Mouse (Mus musculus): ENCODE results near the gene Slc38a6. TPM values are rescaled to one million over a fixed set of nuclear protein-coding genes. Genes with fewer than 3 reads are reported as not detected.

Slc38a6 gene
- total and polyA plus RNA-seq, 2 experiments, result 8.6 to 11.2 TPM

GRCm38 (mm10) chr12:73367460-73368079 lies 81.0 kb downstream of the Slc38a6 start:
- WGBS, result 56% methylated on average over 20 of the region's 20 CpGs
- no peak overlapping the region for H3K27ac ChIP-seq (replicated peaks; ENCODE audit: insufficient read depth, low read depth, low read length)
- no peak overlapping the region for H3K9ac ChIP-seq (ENCODE audit: low read depth, low read length)
- H3K79me2 ChIP-seq (ENCODE audit: control insufficient read depth, insufficient read depth, low read length), result no peaks in the 10 kb centered on the region
- no peak for DNase-seq (ENCODE audit: extremely low read depth, low read depth, low spot score)
- H3K4me3 ChIP-seq (ENCODE audit: insufficient read depth, low read depth, low read length), result no peak overlapping the region
- TF ChIP-seq POLR2A (IDR thresholded peaks at IDR 0.05; ENCODE audit: extremely low read depth, insufficient read depth, low read length), result no peak
- TF ChIP-seq CTCF (IDR thresholded peaks at IDR 0.05; ENCODE audit: low read depth, low read length), result no peak
- no peaks in the 10 kb centered on the region for H3K27me3 ChIP-seq (ENCODE audit: control insufficient read depth, insufficient read depth, low read length)
- no peaks in the 10 kb centered on the region for H3K36me3 ChIP-seq (ENCODE audit: control insufficient read depth, insufficient read depth, low read length)
- no peaks in the 10 kb centered on the region for H3K4me1 ChIP-seq (ENCODE audit: control insufficient read depth, insufficient read depth, low read length)

GRCm38 (mm10) chr12:73368868-73369608 lies 82.5 kb downstream of the Slc38a6 start:
- H3K27ac ChIP-seq (replicated peaks; ENCODE audit: insufficient read depth, low read depth, low read length), result no peak overlapping the region
- H3K4me1 ChIP-seq (ENCODE audit: control insufficient read depth, insufficient read depth, low read length), result no peaks in the 10 kb centered on the region
- no peaks in the 10 kb centered on the region for H3K79me2 ChIP-seq (ENCODE audit: control insufficient read depth, insufficient read depth, low read length)
- H3K36me3 ChIP-seq (ENCODE audit: control insufficient read depth, insufficient read depth, low read length), result no peaks in the 10 kb centered on the region
- no peak overlapping the region for H3K9ac ChIP-seq (ENCODE audit: low read depth, low read length)
- no peaks in the 10 kb centered on the region for H3K27me3 ChIP-seq (ENCODE audit: control insufficient read depth, insufficient read depth, low read length)
- no peak overlapping the region for H3K4me3 ChIP-seq (ENCODE audit: insufficient read depth, low read depth, low read length)
- DNase-seq (ENCODE audit: extremely low read depth, low read depth, low spot score), result no peak
- TF ChIP-seq CTCF (IDR thresholded peaks at IDR 0.05; ENCODE audit: low read depth, low read length) (no peak), POLR2A (IDR thresholded peaks at IDR 0.05; ENCODE audit: extremely low read depth, insufficient read depth, low read length) (no peak)
- WGBS, result 74% methylated on average over 7 of the region's 7 CpGs

- WGBS, result 76% methylated on average over 4 of the region's 4 CpGs
- TF ChIP-seq POLR2A (IDR thresholded peaks at IDR 0.05; ENCODE audit: extremely low read depth, insufficient read depth, low read length) (no peak), CTCF (IDR thresholded peaks at IDR 0.05; ENCODE audit: low read depth, low read length) (no peak)
- H3K27me3 ChIP-seq (ENCODE audit: control insufficient read depth, insufficient read depth, low read length), result no peaks in the 10 kb centered on the region
- H3K27ac ChIP-seq (replicated peaks; ENCODE audit: insufficient read depth, low read depth, low read length), result no peak overlapping the region
- no peak for DNase-seq (ENCODE audit: extremely low read depth, low read depth, low spot score)
- no peak overlapping the region for H3K4me3 ChIP-seq (ENCODE audit: insufficient read depth, low read depth, low read length)
- H3K36me3 ChIP-seq (ENCODE audit: control insufficient read depth, insufficient read depth, low read length), result no peaks in the 10 kb centered on the region
- H3K79me2 ChIP-seq (ENCODE audit: control insufficient read depth, insufficient read depth, low read length), result no peaks in the 10 kb centered on the region
- H3K9ac ChIP-seq (ENCODE audit: low read depth, low read length), result no peak overlapping the region
- no peaks in the 10 kb centered on the region for H3K4me1 ChIP-seq (ENCODE audit: control insufficient read depth, insufficient read depth, low read length)
Measured at GRCm38 (mm10) chr12:73370367-73370944, 83.9 kb downstream of the Slc38a6 start.

GRCm38 (mm10) chr12:73371132-73371531 lies 84.6 kb downstream of the Slc38a6 start:
- H3K27ac ChIP-seq (replicated peaks; ENCODE audit: insufficient read depth, low read depth, low read length), result no peak overlapping the region
- H3K36me3 ChIP-seq (ENCODE audit: control insufficient read depth, insufficient read depth, low read length), result no peaks in the 10 kb centered on the region
- no peaks in the 10 kb centered on the region for H3K79me2 ChIP-seq (ENCODE audit: control insufficient read depth, insufficient read depth, low read length)
- WGBS, result 84% methylated on average over 7 of the region's 7 CpGs
- H3K4me1 ChIP-seq (ENCODE audit: control insufficient read depth, insufficient read depth, low read length), result no peaks in the 10 kb centered on the region
- no peak overlapping the region for H3K9ac ChIP-seq (ENCODE audit: low read depth, low read length)
- no peak for DNase-seq (ENCODE audit: extremely low read depth, low read depth, low spot score)
- no peaks in the 10 kb centered on the region for H3K27me3 ChIP-seq (ENCODE audit: control insufficient read depth, insufficient read depth, low read length)
- TF ChIP-seq CTCF (IDR thresholded peaks at IDR 0.05; ENCODE audit: low read depth, low read length) (no peak), POLR2A (IDR thresholded peaks at IDR 0.05; ENCODE audit: extremely low read depth, insufficient read depth, low read length) (no peak)
- H3K4me3 ChIP-seq (ENCODE audit: insufficient read depth, low read depth, low read length), result no peak overlapping the region

- H3K27me3 ChIP-seq (ENCODE audit: control insufficient read depth, insufficient read depth, low read length), result no peaks in the 10 kb centered on the region
- H3K9ac ChIP-seq (ENCODE audit: low read depth, low read length), result no peak overlapping the region
- H3K27ac ChIP-seq (replicated peaks; ENCODE audit: insufficient read depth, low read depth, low read length), result no peak overlapping the region
- no peaks in the 10 kb centered on the region for H3K36me3 ChIP-seq (ENCODE audit: control insufficient read depth, insufficient read depth, low read length)
- no peak overlapping the region for H3K4me3 ChIP-seq (ENCODE audit: insufficient read depth, low read depth, low read length)
- no peak for TF ChIP-seq CTCF (IDR thresholded peaks at IDR 0.05; ENCODE audit: low read depth, low read length)
- TF ChIP-seq POLR2A (IDR thresholded peaks at IDR 0.05; ENCODE audit: extremely low read depth, insufficient read depth, low read length), result no peak
- no peak for DNase-seq (ENCODE audit: extremely low read depth, low read depth, low spot score)
- 83% methylated on average over 5 of the region's 5 CpGs for WGBS
- H3K4me1 ChIP-seq (ENCODE audit: control insufficient read depth, insufficient read depth, low read length), result no peaks in the 10 kb centered on the region
- no peaks in the 10 kb centered on the region for H3K79me2 ChIP-seq (ENCODE audit: control insufficient read depth, insufficient read depth, low read length)
Measured at GRCm38 (mm10) chr12:73378026-73378425, 91.4 kb downstream of the Slc38a6 start.

Data from liver, adult 2 months (tissue).